Mouse (Mus musculus): ENCODE data around the gene Dr1. TPM values are rescaled to one million over a fixed set of nuclear protein-coding genes. Genes with fewer than 3 reads are reported as not detected.

The Dr1 gene
- polyA plus RNA-seq, 1 experiment from 2014 or later, result 60.2 TPM

Other genes with a start within 250 kb of the Dr1 start
- 138 and 148 TPM in 2 replicates for gene Mtf2, start 203.2 kb upstream of the Dr1 start, polyA plus RNA-seq (2014; fragmentation: Nextera tagmentation; extraction: Ambion mirVana)
- 31.8 and 35.2 TPM in 2 replicates for gene Tmed5, start 136.3 kb upstream of the Dr1 start, polyA plus RNA-seq (2014; fragmentation: Nextera tagmentation; extraction: Ambion mirVana)
- gene Ccdc18, start 136.0 kb upstream of the Dr1 start, polyA plus RNA-seq (2014; fragmentation: Nextera tagmentation; extraction: Ambion mirVana), result 13.9 and 15.8 TPM in 2 replicates
- gene Pigg, start 43.7 kb downstream of the Dr1 start, polyA plus RNA-seq (2014; fragmentation: Nextera tagmentation; extraction: Ambion mirVana), result 3.7 and 4.3 TPM in 2 replicates
- 0.13 TPM in 1 of 2 replicates, not detected in the other for gene Gm42517, start 99.0 kb downstream of the Dr1 start, polyA plus RNA-seq (2014; fragmentation: Nextera tagmentation; extraction: Ambion mirVana)
- 0.23 and 0.40 TPM in 2 replicates for gene Pde6b, start 119.5 kb downstream of the Dr1 start, polyA plus RNA-seq (2014; fragmentation: Nextera tagmentation; extraction: Ambion mirVana)
- gene Atp5k, start 165.6 kb downstream of the Dr1 start, polyA plus RNA-seq (2014; fragmentation: Nextera tagmentation; extraction: Ambion mirVana), result 354 and 397 TPM in 2 replicates
- gene Mfsd7a, start 180.0 kb downstream of the Dr1 start, polyA plus RNA-seq (2014; fragmentation: Nextera tagmentation; extraction: Ambion mirVana), result 0.13 and 0.16 TPM in 2 replicates
- gene Pcgf3, start 192.3 kb downstream of the Dr1 start, polyA plus RNA-seq (2014; fragmentation: Nextera tagmentation; extraction: Ambion mirVana), result 30.4 and 32.9 TPM in 2 replicates